Comparison of ENCODE assay signal across 16 mouse cellular contexts in genomic region chr4:105973769-105974397, GRCm38 (mm10).
"Had no signal": no experiment of that assay in that cellular context is flagged by ENCODE, and none has a peak within 500 bp of the region (broad histone marks: within the 10 kb centered on the region; RNA-seq: fewer than 3 reads in every experiment).

No protein-coding gene starts in this region.

- H3K4me3 ChIP-seq: layer of hippocampus, adult 2 months; limb, embryonic 12.5 days; liver, embryonic 15.5 days; midbrain, embryonic 13.5 days; myocyte; neural tube, embryonic 15.5 days had no signal

- H3K9me3 ChIP-seq: limb, embryonic 12.5 days; liver, embryonic 15.5 days; midbrain, embryonic 13.5 days; neural tube, embryonic 15.5 days had no signal

- H3K9ac ChIP-seq: limb, embryonic 12.5 days; liver, embryonic 15.5 days; lung, embryonic 14.5 days; midbrain, embryonic 13.5 days; neural tube, embryonic 15.5 days had no signal

- ATAC-seq: midbrain, embryonic 13.5 days had no signal

- H3K4me2 ChIP-seq: limb, embryonic 12.5 days; liver, embryonic 15.5 days; lung, embryonic 14.5 days; midbrain, embryonic 13.5 days; neural tube, embryonic 15.5 days had no signal

- H3K36me3 ChIP-seq: limb, embryonic 12.5 days; liver, embryonic 15.5 days; midbrain, embryonic 13.5 days; neural tube, embryonic 15.5 days had no signal

- H3K4me1 ChIP-seq: liver, embryonic 15.5 days; midbrain, embryonic 13.5 days; neural tube, embryonic 15.5 days had no signal

- H3K27ac ChIP-seq: layer of hippocampus, adult 2 months; limb, embryonic 12.5 days; liver, embryonic 15.5 days; macrophage; midbrain, embryonic 13.5 days; neural tube, embryonic 15.5 days had no signal

- DNase-seq: kidney, adult 18-20 months; kidney, postnatal 10 days; kidney, postnatal 4 days; liver; lung, embryonic 14.5 days; right cerebral cortex, postnatal 4 days; spleen, adult 18-20 months; thymus, adult 18-20 months; thymus, postnatal 14 days had no signal

- H3K27me3 ChIP-seq: limb, embryonic 12.5 days; liver, embryonic 15.5 days; midbrain, embryonic 13.5 days; neural tube, embryonic 15.5 days had no signal
